Mouse (Mus musculus) brain, embryonic 14.5 days (tissue): ENCODE measurements at regions not wholly inside any gene's neighbourhood (a gene's known extent, or its start where the extent isn't known, plus 50 kb on each side); places are given as distances from the start of the nearest gene placed in this dataset.

ENCODE experiments used
- CTCF ChIP-seq: fragments of 200-500 bp; IDR thresholded peaks from 2 replicates; pipeline ENCODE4 v1.5.1; 2012; ENCODE audit warnings: inconsistent platforms, mild to moderate bottlenecking, moderate library complexity, borderline replicate concordance; ENCODE audit not compliant: insufficient read depth, insufficient read length; ENCODE audit errors: extremely low read depth
- POLR2A ChIP-seq: fragments of 200-500 bp; IDR thresholded peaks from 2 replicates; pipeline ENCODE4 v1.6.1; 2012; ENCODE audit warnings: mild to moderate bottlenecking, inconsistent platforms, borderline replicate concordance; ENCODE audit not compliant: poor library complexity, insufficient read depth, insufficient read length, severe bottlenecking; ENCODE audit errors: extremely low read depth

GRCm38 (mm10) chr2:77341575-77342332 lies 61.4 kb upstream of the Sestd1 start:
- TF ChIP-seq POLR2A, result no peak
- TF ChIP-seq CTCF, result peak; percentile 90
